Mouse (Mus musculus): ENCODE data around the gene Mctp1. TPM values are rescaled to one million over a fixed set of nuclear protein-coding genes. Genes with fewer than 3 reads are reported as not detected.

Gene Mctp1
- polyA plus RNA-seq, 1 experiment from 2014 or later = 0.33 TPM

DNA sequence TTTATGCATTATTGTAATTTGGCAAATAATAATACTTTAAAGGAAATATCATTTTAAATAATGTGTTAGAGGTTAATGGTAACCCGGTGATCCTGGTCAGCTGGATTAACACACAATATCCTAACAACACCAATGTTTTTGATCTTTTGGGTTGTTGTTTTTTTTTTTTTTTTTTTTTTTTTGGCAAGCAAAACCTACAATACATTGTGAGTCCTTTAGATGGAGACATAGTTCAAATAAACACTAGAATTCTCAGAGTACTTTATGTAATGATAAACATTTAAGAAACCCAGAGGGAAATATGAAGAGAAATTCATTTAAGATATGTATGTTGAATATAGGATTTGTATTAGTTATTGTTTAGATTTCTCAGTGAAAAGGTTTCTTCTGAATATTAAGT lies 534.0 kb downstream of the Mctp1 start:
- TF ChIP-seq CTCF (IDR thresholded peaks at IDR 0.05; ENCODE audit: low read depth) = no peak
- H3K4me1 ChIP-seq (replicated peaks; ENCODE audit: insufficient read depth, low read length) = no peaks in the 10 kb centered on the region
- no peak overlapping the region for H3K4me3 ChIP-seq (replicated peaks; ENCODE audit: low read depth, low read length)
- H3K9ac ChIP-seq (ENCODE audit: low read depth, low read length) = no peak overlapping the region
- H3K4me2 ChIP-seq (ENCODE audit: low read length) = no peak overlapping the region
- 82% methylated on average over 1 of the region's 1 CpGs for WGBS
- H3K27ac ChIP-seq = no peak overlapping the region
- H3K36me3 ChIP-seq (ENCODE audit: insufficient read depth, low read length) = no peaks in the 10 kb centered on the region
- H3K9me3 ChIP-seq (replicated peaks; ENCODE audit: low read length) = no peaks in the 10 kb centered on the region
- H3K27me3 ChIP-seq (ENCODE audit: insufficient read depth, low read length) = no peaks in the 10 kb centered on the region
- DNase-seq (ENCODE audit: low spot score) (peak; percentile 10), ATAC-seq (replicated peaks; ENCODE audit: low FRiP score, low read depth) (no peak)

DNA sequence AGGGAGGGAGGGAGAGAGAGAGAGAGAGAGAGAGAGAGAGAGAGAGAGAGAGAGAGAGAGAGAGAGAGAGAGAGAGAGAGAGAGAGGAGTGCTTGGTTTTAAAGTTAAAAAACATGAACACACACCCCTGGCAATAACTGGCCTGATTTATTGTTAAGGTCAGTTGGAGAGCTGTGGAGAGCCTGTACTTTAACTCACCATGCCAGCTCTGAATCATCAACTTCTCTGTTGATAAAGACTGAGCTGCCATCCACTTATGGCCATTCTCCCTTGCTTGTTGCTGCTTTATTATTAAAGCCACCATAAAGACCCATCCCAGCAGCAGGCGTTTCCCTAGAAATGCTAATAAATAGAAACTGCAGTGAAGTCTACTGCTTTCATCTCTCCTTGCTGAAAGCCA lies 542.5 kb downstream of the Mctp1 start:
- Histone ChIP-seq H3K36me3 (ENCODE audit: insufficient read depth, low read length) (no peaks in the 10 kb centered on the region), H3K27ac (no peak overlapping the region), H3K4me2 (ENCODE audit: low read length) (no peak overlapping the region), H3K4me1 (replicated peaks; ENCODE audit: insufficient read depth, low read length) (no peaks in the 10 kb centered on the region), H3K27me3 (ENCODE audit: insufficient read depth, low read length) (no peaks in the 10 kb centered on the region), H3K9ac (ENCODE audit: low read depth, low read length) (no peak overlapping the region), H3K9me3 (replicated peaks; ENCODE audit: low read length) (no peaks in the 10 kb centered on the region), H3K4me3 (replicated peaks; ENCODE audit: low read depth, low read length) (no peak overlapping the region)
- ATAC-seq (replicated peaks; ENCODE audit: low FRiP score, low read depth) = no peak
- no peak for DNase-seq (ENCODE audit: low spot score)
- 47% methylated on average over 1 of the region's 1 CpGs for WGBS
- no peak for TF ChIP-seq CTCF (IDR thresholded peaks at IDR 0.05; ENCODE audit: low read depth)

DNA sequence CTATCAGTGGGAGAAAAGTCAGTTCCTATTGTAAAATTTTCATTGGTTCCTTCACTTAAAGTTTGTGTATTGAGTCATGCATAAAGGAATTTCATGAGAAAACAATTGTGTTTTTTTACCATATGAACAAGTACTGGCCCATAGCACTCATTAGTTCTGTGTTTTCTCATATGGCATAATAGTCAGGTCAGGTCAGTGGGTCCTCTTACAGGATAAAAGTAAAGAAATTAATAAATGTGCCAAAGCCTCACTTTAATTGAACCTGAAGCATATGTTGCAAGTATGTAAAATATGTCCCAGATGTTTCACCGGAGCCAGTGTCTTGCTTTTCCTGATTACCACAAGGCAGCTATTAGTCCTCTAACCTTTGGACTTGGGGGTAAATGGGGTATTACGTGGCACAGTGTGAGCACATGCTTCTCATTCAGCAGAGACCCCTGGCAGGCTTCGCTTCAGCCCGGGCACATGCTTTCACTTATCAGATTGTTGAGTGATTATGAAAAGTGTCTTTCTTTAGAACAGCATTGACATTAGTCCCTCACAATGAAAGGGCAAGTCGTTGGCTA lies 543.6 kb downstream of the Mctp1 start:
- Histone ChIP-seq H3K9ac (ENCODE audit: low read depth, low read length) (no peak overlapping the region), H3K4me2 (ENCODE audit: low read length) (no peak overlapping the region), H3K27ac (no peak overlapping the region), H3K4me3 (replicated peaks; ENCODE audit: low read depth, low read length) (no peak overlapping the region), H3K27me3 (ENCODE audit: insufficient read depth, low read length) (no peaks in the 10 kb centered on the region), H3K4me1 (replicated peaks; ENCODE audit: insufficient read depth, low read length) (no peaks in the 10 kb centered on the region), H3K36me3 (ENCODE audit: insufficient read depth, low read length) (no peaks in the 10 kb centered on the region), H3K9me3 (replicated peaks; ENCODE audit: low read length) (no peaks in the 10 kb centered on the region)
- ATAC-seq (replicated peaks; ENCODE audit: low FRiP score, low read depth) = no peak
- DNase-seq (ENCODE audit: low spot score) = no peak
- TF ChIP-seq CTCF (IDR thresholded peaks at IDR 0.05; ENCODE audit: low read depth) = no peak
- WGBS = 73% methylated on average over 5 of the region's 5 CpGs

DNA sequence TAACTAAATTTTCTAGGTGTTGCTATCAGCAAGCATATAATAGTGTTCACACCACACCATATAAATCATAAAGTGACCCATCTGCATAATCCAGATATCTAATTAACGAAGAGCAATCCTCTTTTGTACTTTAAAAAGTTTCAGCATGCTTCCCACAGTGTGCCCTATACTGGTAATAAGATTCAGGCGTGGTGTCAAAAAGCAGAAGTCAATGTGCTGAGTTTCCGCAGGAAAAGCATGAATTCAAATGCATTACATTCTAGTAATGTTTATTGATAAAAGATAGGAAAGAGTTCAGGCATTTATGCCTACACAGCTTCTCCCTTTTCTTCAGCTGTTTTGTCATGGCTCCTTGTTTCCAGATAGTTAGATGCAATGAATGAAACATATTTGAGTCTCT lies 544.8 kb downstream of the Mctp1 start:
- 90% methylated on average over 3 of the region's 3 CpGs for WGBS
- H3K27me3 ChIP-seq (ENCODE audit: insufficient read depth, low read length) = no peaks in the 10 kb centered on the region
- TF ChIP-seq CTCF (IDR thresholded peaks at IDR 0.05; ENCODE audit: low read depth) = no peak

DNA sequence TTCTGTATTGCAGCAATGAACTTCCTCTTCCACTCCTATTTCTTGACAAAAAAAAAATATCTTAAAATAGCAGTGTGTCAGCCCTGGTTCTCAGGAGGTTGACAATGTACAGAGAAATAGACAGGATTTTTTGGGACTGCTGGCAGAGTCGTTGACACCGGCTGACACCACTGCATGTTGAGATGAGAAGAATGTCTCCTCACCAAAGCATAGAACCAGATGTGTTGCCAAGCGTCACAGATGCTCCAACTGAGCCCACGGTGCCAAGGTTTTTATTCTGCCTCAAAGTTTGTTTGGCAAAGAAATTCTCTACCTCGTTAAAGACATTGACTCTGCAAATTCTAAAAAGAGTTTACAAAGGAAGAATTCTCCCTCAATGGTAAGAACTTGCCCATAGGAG lies 548.6 kb downstream of the Mctp1 start:
- no peaks in the 10 kb centered on the region for H3K4me1 ChIP-seq (replicated peaks; ENCODE audit: insufficient read depth, low read length)
- TF ChIP-seq CTCF (IDR thresholded peaks at IDR 0.05; ENCODE audit: low read depth) = no peak
- DNase-seq (ENCODE audit: low spot score) (no peak), ATAC-seq (replicated peaks; ENCODE audit: low FRiP score, low read depth) (no peak)
- H3K27ac ChIP-seq = no peak overlapping the region
- no peak overlapping the region for H3K9ac ChIP-seq (ENCODE audit: low read depth, low read length)
- H3K36me3 ChIP-seq (ENCODE audit: insufficient read depth, low read length) = no peaks in the 10 kb centered on the region
- no peaks in the 10 kb centered on the region for H3K9me3 ChIP-seq (replicated peaks; ENCODE audit: low read length)
- H3K4me3 ChIP-seq (replicated peaks; ENCODE audit: low read depth, low read length) = no peak overlapping the region
- WGBS = 72% methylated on average over 5 of the region's 5 CpGs
- H3K4me2 ChIP-seq (ENCODE audit: low read length) = no peak overlapping the region
- no peaks in the 10 kb centered on the region for H3K27me3 ChIP-seq (ENCODE audit: insufficient read depth, low read length)

More for the DNA sequence above, 544.8 kb downstream of the Mctp1 start:
- Histone ChIP-seq H3K36me3 (ENCODE audit: insufficient read depth, low read length) (no peaks in the 10 kb centered on the region), H3K9ac (ENCODE audit: low read depth, low read length) (no peak overlapping the region), H3K4me3 (replicated peaks; ENCODE audit: low read depth, low read length) (no peak overlapping the region), H3K27ac (no peak overlapping the region), H3K4me2 (ENCODE audit: low read length) (no peak overlapping the region), H3K4me1 (replicated peaks; ENCODE audit: insufficient read depth, low read length) (no peaks in the 10 kb centered on the region), H3K9me3 (replicated peaks; ENCODE audit: low read length) (no peaks in the 10 kb centered on the region)
- DNase-seq (ENCODE audit: low spot score) (no peak), ATAC-seq (replicated peaks; ENCODE audit: low FRiP score, low read depth) (no peak)

DNA sequence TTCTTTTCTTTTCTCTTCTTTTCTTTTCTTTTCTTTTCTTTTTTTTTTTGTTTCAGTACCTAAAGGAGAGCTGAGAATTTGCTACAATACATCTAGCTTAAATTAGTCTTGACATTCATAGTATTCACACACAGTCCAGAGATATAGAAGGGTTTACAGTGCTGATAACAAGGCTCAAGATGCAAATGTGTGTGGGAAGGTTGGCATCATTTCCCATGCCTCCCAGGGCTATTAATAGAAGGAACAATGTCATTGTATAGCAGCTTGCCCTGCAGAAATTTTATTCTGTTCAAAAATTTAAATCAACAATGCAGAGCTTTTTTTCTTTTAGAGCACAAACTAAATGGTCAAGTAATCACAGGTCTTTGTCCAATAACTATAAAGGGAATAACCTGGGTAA lies 564.9 kb downstream of the Mctp1 start:
- no peaks in the 10 kb centered on the region for H3K4me1 ChIP-seq (replicated peaks; ENCODE audit: insufficient read depth, low read length)
- TF ChIP-seq CTCF (IDR thresholded peaks at IDR 0.05; ENCODE audit: low read depth) = no peak
- no peak overlapping the region for H3K9ac ChIP-seq (ENCODE audit: low read depth, low read length)
- ATAC-seq (replicated peaks; ENCODE audit: low FRiP score, low read depth) (no peak), DNase-seq (ENCODE audit: low spot score) (no peak)
- no peak overlapping the region for H3K4me3 ChIP-seq (replicated peaks; ENCODE audit: low read depth, low read length)
- H3K9me3 ChIP-seq (replicated peaks; ENCODE audit: low read length) = no peaks in the 10 kb centered on the region
- H3K36me3 ChIP-seq (ENCODE audit: insufficient read depth, low read length) = no peaks in the 10 kb centered on the region
- H3K4me2 ChIP-seq (ENCODE audit: low read length) = no peak overlapping the region
- no peak overlapping the region for H3K27ac ChIP-seq
- no peaks in the 10 kb centered on the region for H3K27me3 ChIP-seq (ENCODE audit: insufficient read depth, low read length)

DNA sequence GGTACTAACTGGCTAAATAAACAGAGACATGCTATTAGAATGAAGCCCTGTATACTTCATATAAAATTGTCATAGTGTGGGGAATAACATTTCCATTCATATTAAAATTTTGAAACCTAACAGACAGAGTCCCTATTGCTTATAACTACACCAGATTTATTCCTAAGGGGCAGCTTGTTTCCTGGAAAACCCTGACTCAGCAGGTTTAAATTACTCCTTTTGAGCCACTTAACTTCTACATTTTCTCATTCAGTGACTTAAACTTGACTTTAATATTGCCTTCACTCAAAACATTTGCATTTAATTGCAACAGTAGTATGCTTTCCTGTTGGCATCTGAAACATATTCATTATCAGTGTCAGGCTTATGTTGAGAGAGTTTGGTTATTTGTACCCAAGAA lies 583.3 kb downstream of the Mctp1 start:
- H3K36me3 ChIP-seq (ENCODE audit: insufficient read depth, low read length) = no peaks in the 10 kb centered on the region
- H3K9me3 ChIP-seq (replicated peaks; ENCODE audit: low read length) = no peaks in the 10 kb centered on the region
- H3K4me2 ChIP-seq (ENCODE audit: low read length) = no peak overlapping the region
- no peak for DNase-seq (ENCODE audit: low spot score)
- H3K27ac ChIP-seq = no peak overlapping the region
- no peak for TF ChIP-seq CTCF (IDR thresholded peaks at IDR 0.05; ENCODE audit: low read depth)
- no peak for ATAC-seq (replicated peaks; ENCODE audit: low FRiP score, low read depth)
- H3K9ac ChIP-seq (ENCODE audit: low read depth, low read length) = no peak overlapping the region
- no peak overlapping the region for H3K4me3 ChIP-seq (replicated peaks; ENCODE audit: low read depth, low read length)
- no peaks in the 10 kb centered on the region for H3K4me1 ChIP-seq (replicated peaks; ENCODE audit: insufficient read depth, low read length)
- H3K27me3 ChIP-seq (ENCODE audit: insufficient read depth, low read length) = no peaks in the 10 kb centered on the region
